Mouse (Mus musculus) MEL (cell line): ENCODE measurements around the gene Dcbld2.

Experiments used
- CTCF ChIP-seq, 3 experiments: IDR thresholded peaks in 2 of 3; conservative IDR thresholded peaks in 1 of 3; 2 replicates each; pipeline ENCODE4 v1.5.1; 2011 to 2012; ENCODE audit warnings: low read length in 3 of 3, low read depth in 2 of 3, mild to moderate bottlenecking in 2 of 3, improper control_type of control experiment in 1 of 3, inconsistent platforms in 1 of 3, mixed read lengths in 1 of 3, moderate library complexity in 1 of 3; ENCODE audit not compliant: control insufficient read depth in 1 of 3, insufficient read depth in 1 of 3, poor library complexity in 1 of 3, severe bottlenecking in 1 of 3
- EP300 ChIP-seq, 2 experiments: IDR thresholded peaks; 2 replicates each; pipeline ENCODE4 v1.6.1; 2011; ENCODE audit warnings: improper control_type of control experiment in 2 of 2, low read length in 2 of 2, low read depth in 1 of 2, mild to moderate bottlenecking in 1 of 2
- MAFK ChIP-seq: IDR thresholded peaks from 2 replicates; pipeline ENCODE4 v1.6.1; 2011; ENCODE audit warnings: low read depth, mild to moderate bottlenecking, low read length, improper control_type of control experiment, borderline replicate concordance
- MAX ChIP-seq: IDR thresholded peaks from 2 replicates; pipeline ENCODE4 v1.6.1; 2011; ENCODE audit warnings: low read length, improper control_type of control experiment
- MYB ChIP-seq: IDR thresholded peaks from 2 replicates; pipeline ENCODE4 v1.6.1; 2011; ENCODE audit warnings: mild to moderate bottlenecking, low read depth, low read length, improper control_type of control experiment
- NELFE ChIP-seq: IDR thresholded peaks from 2 replicates; pipeline ENCODE4 v1.6.1; 2011; ENCODE audit warnings: low read depth, low read length, improper control_type of control experiment
- NRF1 ChIP-seq: IDR thresholded peaks from 2 replicates; pipeline ENCODE4 v1.6.1; 2014; ENCODE audit warnings: low read depth, mild to moderate bottlenecking, inconsistent platforms, low read length, improper control_type of control experiment, moderate library complexity; ENCODE audit not compliant: poor library complexity, insufficient read depth, severe bottlenecking
- POLR2A ChIP-seq, 2 experiments: IDR thresholded peaks; 2 replicates each; pipeline ENCODE4 v1.6.1; 2011 to 2012; ENCODE audit warnings: low read length in 2 of 2, mild to moderate bottlenecking in 2 of 2, control low read depth in 1 of 2, improper control_type of control experiment in 1 of 2, low read depth in 1 of 2, moderate library complexity in 1 of 2; ENCODE audit not compliant: control insufficient read depth in 1 of 2, insufficient read depth in 1 of 2, poor library complexity in 1 of 2
- SMC3 ChIP-seq: IDR thresholded peaks from 2 replicates; pipeline ENCODE4 v1.6.1; 2011; ENCODE audit warnings: low read depth, low read length, improper control_type of control experiment
- TAL1 ChIP-seq: IDR thresholded peaks from 2 replicates; pipeline ENCODE4 v1.6.1; 2012; ENCODE audit warnings: mild to moderate bottlenecking, inconsistent platforms, low read length, moderate library complexity, mixed read lengths
- TBP ChIP-seq: IDR thresholded peaks from 2 replicates; pipeline ENCODE4 v1.8.0; 2011; ENCODE audit warnings: low read depth, low read length, improper control_type of control experiment
- USF1 ChIP-seq: IDR thresholded peaks from 2 replicates; pipeline ENCODE4 v1.6.1; 2014; ENCODE audit warnings: low read depth, mild to moderate bottlenecking, inconsistent platforms, low read length, improper control_type of control experiment, moderate library complexity
- ZC3H11A ChIP-seq: IDR thresholded peaks from 2 replicates; pipeline ENCODE4 v1.6.1; 2012; ENCODE audit warnings: low read depth, mild to moderate bottlenecking, inconsistent platforms, low read length, improper control_type of control experiment

GRCm38 (mm10) chr16:58516161-58516560 is 107.9 kb downstream of the Dcbld2 start:
- TF ChIP-seq POLR2A (IDR thresholded peaks at IDR 0.05; ENCODE audit: control insufficient read depth in 1 of 2, insufficient read depth in 1 of 2, low read depth in 1 of 2, low read length in 2 of 2, poor library complexity in 1 of 2) (no peak), EP300 (IDR thresholded peaks at IDR 0.05; ENCODE audit: low read depth in 1 of 2, low read length in 2 of 2) (no peak), CTCF (IDR thresholded peaks at IDR 0.05 in 2 of 3, conservative IDR thresholded peaks at IDR 0.05 in 1 of 3; ENCODE audit: control insufficient read depth in 1 of 3, insufficient read depth in 1 of 3, low read depth in 2 of 3, low read length in 3 of 3, poor library complexity in 1 of 3, severe bottlenecking in 1 of 3) (no peak), NRF1 (no peak), TBP (no peak), USF1 (no peak), ZC3H11A (no peak), MYB (no peak), MAX (no peak), MAFK (no peak), NELFE (no peak), SMC3 (no peak), TAL1 (no peak)
